Mouse (Mus musculus): ENCODE measurements around the gene Rictor. TPM values are rescaled to one million over a fixed set of nuclear protein-coding genes. Genes with fewer than 3 reads are reported as not detected.

Gene Rictor
- polyA plus RNA-seq, 1 experiment: 0.05 TPM

GRCm38 (mm10) chr15:6708526-6709441, 605 bp downstream of the Rictor start:
- no peaks in the 10 kb centered on the region for H3K9me3 ChIP-seq (ENCODE audit: control insufficient read depth, low read length)
- no peaks in the 10 kb centered on the region for H3K27me3 ChIP-seq (ENCODE audit: control insufficient read depth)
- peaks cover 69% of the 10 kb centered on the region for H3K4me1 ChIP-seq (ENCODE audit: control insufficient read depth)
- H3K36me3 ChIP-seq (ENCODE audit: control insufficient read depth): peaks cover 8% of the 10 kb centered on the region
- TF ChIP-seq GATA1 (IDR thresholded peaks at IDR 0.05; ENCODE audit: low read length) (no peak), TAL1 (IDR thresholded peaks at IDR 0.05; ENCODE audit: low read length) (no peak)
- peak overlapping the region; percentile 97 for H3K4me3 ChIP-seq (replicated peaks)

- Histone ChIP-seq H3K27me3 (ENCODE audit: control insufficient read depth) (no peaks in the 10 kb centered on the region), H3K36me3 (ENCODE audit: control insufficient read depth) (peaks cover 8% of the 10 kb centered on the region), H3K4me3 (replicated peaks) (peak overlapping the region; percentile 97), H3K9me3 (ENCODE audit: control insufficient read depth, low read length) (no peaks in the 10 kb centered on the region), H3K4me1 (ENCODE audit: control insufficient read depth) (peaks cover 75% of the 10 kb centered on the region)
- TF ChIP-seq GATA1 (IDR thresholded peaks at IDR 0.05; ENCODE audit: low read length) (no peak), TAL1 (IDR thresholded peaks at IDR 0.05; ENCODE audit: low read length) (no peak)
Measured at GRCm38 (mm10) chr15:6709618-6710017, 1.4 kb downstream of the Rictor start.

GRCm38 (mm10) chr15:6710341-6710740, 2.2 kb downstream of the Rictor start:
- Histone ChIP-seq H3K27me3 (ENCODE audit: control insufficient read depth) (no peaks in the 10 kb centered on the region), H3K4me3 (replicated peaks) (peak overlapping the region; percentile 97), H3K36me3 (ENCODE audit: control insufficient read depth) (peaks cover 15% of the 10 kb centered on the region), H3K4me1 (ENCODE audit: control insufficient read depth) (peaks cover 78% of the 10 kb centered on the region), H3K9me3 (ENCODE audit: control insufficient read depth, low read length) (no peaks in the 10 kb centered on the region)
- no peak for TF ChIP-seq GATA1 (IDR thresholded peaks at IDR 0.05; ENCODE audit: low read length)

GRCm38 (mm10) chr15:6711226-6711625, 3.0 kb downstream of the Rictor start:
- H3K36me3 ChIP-seq (ENCODE audit: control insufficient read depth): peaks cover 15% of the 10 kb centered on the region
- H3K9me3 ChIP-seq (ENCODE audit: control insufficient read depth, low read length): no peaks in the 10 kb centered on the region
- H3K27me3 ChIP-seq (ENCODE audit: control insufficient read depth): no peaks in the 10 kb centered on the region
- TF ChIP-seq GATA1 (IDR thresholded peaks at IDR 0.05; ENCODE audit: low read length) (no peak), TAL1 (IDR thresholded peaks at IDR 0.05; ENCODE audit: low read length) (no peak)
- no peak overlapping the region for H3K4me3 ChIP-seq (replicated peaks)
- peaks cover 70% of the 10 kb centered on the region for H3K4me1 ChIP-seq (ENCODE audit: control insufficient read depth)

GRCm38 (mm10) chr15:6714819-6715218, 6.6 kb downstream of the Rictor start:
- H3K4me1 ChIP-seq (ENCODE audit: control insufficient read depth): peaks cover 55% of the 10 kb centered on the region

GRCm38 (mm10) chr15:6715237-6715636, 7.1 kb downstream of the Rictor start:
- H3K4me3 ChIP-seq (replicated peaks): no peak overlapping the region
- H3K4me1 ChIP-seq (ENCODE audit: control insufficient read depth): peaks cover 51% of the 10 kb centered on the region
- H3K36me3 ChIP-seq (ENCODE audit: control insufficient read depth): peaks cover 42% of the 10 kb centered on the region
- no peak for TF ChIP-seq TAL1 (IDR thresholded peaks at IDR 0.05; ENCODE audit: low read length)
- TF ChIP-seq GATA1 (IDR thresholded peaks at IDR 0.05; ENCODE audit: low read length): no peak
- no peaks in the 10 kb centered on the region for H3K9me3 ChIP-seq (ENCODE audit: control insufficient read depth, low read length)
- H3K27me3 ChIP-seq (ENCODE audit: control insufficient read depth): no peaks in the 10 kb centered on the region

More at GRCm38 (mm10) chr15:6714819-6715218, 6.6 kb downstream of the Rictor start:
- H3K27me3 ChIP-seq (ENCODE audit: control insufficient read depth): no peaks in the 10 kb centered on the region
- H3K36me3 ChIP-seq (ENCODE audit: control insufficient read depth): peaks cover 38% of the 10 kb centered on the region
- peak overlapping the region; percentile 14 for H3K4me3 ChIP-seq (replicated peaks)
- TF ChIP-seq TAL1 (IDR thresholded peaks at IDR 0.05; ENCODE audit: low read length): no peak
- no peak for TF ChIP-seq GATA1 (IDR thresholded peaks at IDR 0.05; ENCODE audit: low read length)
- H3K9me3 ChIP-seq (ENCODE audit: control insufficient read depth, low read length): no peaks in the 10 kb centered on the region

- Histone ChIP-seq H3K4me1 (ENCODE audit: control insufficient read depth) (peaks cover 15% of the 10 kb centered on the region), H3K9me3 (ENCODE audit: control insufficient read depth, low read length) (no peaks in the 10 kb centered on the region), H3K36me3 (ENCODE audit: control insufficient read depth) (peaks cover 36% of the 10 kb centered on the region), H3K4me3 (replicated peaks) (no peak overlapping the region), H3K27me3 (ENCODE audit: control insufficient read depth) (no peaks in the 10 kb centered on the region)
- TF ChIP-seq TAL1 (IDR thresholded peaks at IDR 0.05; ENCODE audit: low read length): no peak
- TF ChIP-seq GATA1 (IDR thresholded peaks at IDR 0.05; ENCODE audit: low read length): no peak
Measured at GRCm38 (mm10) chr15:6721385-6721784, 13.2 kb downstream of the Rictor start.

- Histone ChIP-seq H3K4me1 (ENCODE audit: control insufficient read depth) (peaks cover 18% of the 10 kb centered on the region), H3K36me3 (ENCODE audit: control insufficient read depth) (peaks cover 33% of the 10 kb centered on the region), H3K27me3 (ENCODE audit: control insufficient read depth) (no peaks in the 10 kb centered on the region), H3K9me3 (ENCODE audit: control insufficient read depth, low read length) (no peaks in the 10 kb centered on the region), H3K4me3 (replicated peaks) (no peak overlapping the region)
- TF ChIP-seq GATA1 (IDR thresholded peaks at IDR 0.05; ENCODE audit: low read length): no peak
- TF ChIP-seq TAL1 (IDR thresholded peaks at IDR 0.05; ENCODE audit: low read length): no peak
Measured at GRCm38 (mm10) chr15:6721802-6722201, 13.6 kb downstream of the Rictor start.

GRCm38 (mm10) chr15:6722405-6723176, 14.4 kb downstream of the Rictor start:
- Histone ChIP-seq H3K36me3 (ENCODE audit: control insufficient read depth) (peaks cover 29% of the 10 kb centered on the region), H3K27me3 (ENCODE audit: control insufficient read depth) (no peaks in the 10 kb centered on the region), H3K9me3 (ENCODE audit: control insufficient read depth, low read length) (no peaks in the 10 kb centered on the region), H3K4me3 (replicated peaks) (no peak overlapping the region), H3K4me1 (ENCODE audit: control insufficient read depth) (peaks cover 19% of the 10 kb centered on the region)
- TF ChIP-seq GATA1 (IDR thresholded peaks at IDR 0.05; ENCODE audit: low read length) (no peak), TAL1 (IDR thresholded peaks at IDR 0.05; ENCODE audit: low read length) (no peak)
